Mouse (Mus musculus) kidney, adult 9 months (tissue): ENCODE data around the gene Camk1d.
"Not testable (repeated sequence)": the region's sequence is repeated elsewhere in the genome, so short reads cannot be mapped to it uniquely, and the experiment has no call there.

Experiments
- DNase-seq: peaks from one replicate; pipeline ENCODE4 v3.0.0; 2022

Camk1d gene

GRCm38 (mm10) chr2:5607920-5608841 lies 106.1 kb downstream of the Camk1d start:
- no peak for DNase-seq

- DNase-seq, result no peak
Observed at GRCm38 (mm10) chr2:5605849-5606248, 108.5 kb downstream of the Camk1d start.

- no peak for DNase-seq
Observed at GRCm38 (mm10) chr2:5602044-5602443, 112.3 kb downstream of the Camk1d start.

GRCm38 (mm10) chr2:5601243-5601642 lies 113.1 kb downstream of the Camk1d start:
- DNase-seq, result not testable (repeated sequence)

- DNase-seq, result no peak
Observed at GRCm38 (mm10) chr2:5600183-5600962, 113.9 kb downstream of the Camk1d start.

GRCm38 (mm10) chr2:5599713-5600112 lies 114.6 kb downstream of the Camk1d start:
- DNase-seq, result no peak

GRCm38 (mm10) chr2:5598533-5598932 lies 115.8 kb downstream of the Camk1d start:
- no peak for DNase-seq

GRCm38 (mm10) chr2:5596882-5597281 lies 117.4 kb downstream of the Camk1d start:
- DNase-seq, result no peak

GRCm38 (mm10) chr2:5595356-5596191 lies 118.7 kb downstream of the Camk1d start:
- no peak for DNase-seq

GRCm38 (mm10) chr2:5592461-5593136 lies 121.7 kb downstream of the Camk1d start:
- DNase-seq, result no peak

- no peak for DNase-seq
Observed at GRCm38 (mm10) chr2:5590074-5590473, 124.2 kb downstream of the Camk1d start.

GRCm38 (mm10) chr2:5589163-5589562 lies 125.2 kb downstream of the Camk1d start:
- no peak for DNase-seq

GRCm38 (mm10) chr2:5588329-5588982 lies 125.9 kb downstream of the Camk1d start:
- DNase-seq, result no peak

- no peak for DNase-seq
Observed at GRCm38 (mm10) chr2:5584318-5585027, 129.8 kb downstream of the Camk1d start.

- DNase-seq, result no peak
Observed at GRCm38 (mm10) chr2:5579391-5579790, 134.9 kb downstream of the Camk1d start.

- DNase-seq, result peak; percentile 39
Observed at GRCm38 (mm10) chr2:5577399-5578129, 136.8 kb downstream of the Camk1d start.

GRCm38 (mm10) chr2:5572314-5573006 lies 141.9 kb downstream of the Camk1d start:
- no peak for DNase-seq

GRCm38 (mm10) chr2:5566611-5567010 lies 147.7 kb downstream of the Camk1d start:
- DNase-seq, result no peak

- no peak for DNase-seq
Observed at GRCm38 (mm10) chr2:5563685-5564084, 150.6 kb downstream of the Camk1d start.

GRCm38 (mm10) chr2:5561446-5561845 lies 152.9 kb downstream of the Camk1d start:
- no peak for DNase-seq
